Mouse (Mus musculus) embryonic facial prominence, embryonic 12.5 days (tissue): ENCODE measurements at regions not wholly inside any gene's neighbourhood (a gene's known extent, or its start where the extent isn't known, plus 50 kb on each side); places are given as distances from the start of the nearest gene placed in this dataset.

Experiments used
- ATAC-seq: fragments of 200-750 bp; cut with Nextera tagmentation; 2 replicates; pipeline ENCODE4 v1.8.0; 2017; ENCODE audit not compliant: insufficient number of reproducible peaks, insufficient read depth, low FRiP score, low TSS enrichment
- H3K27ac ChIP-seq: fragments of 300-500 bp; sonication (generic); 2 replicates; pipeline ENCODE4 v1.5.1; 2016; ENCODE audit warnings: mild to moderate bottlenecking
- H3K27me3 ChIP-seq: fragments of 300-500 bp; sonication (generic); 2 replicates; pipeline ENCODE4 v1.6.1; 2016; ENCODE audit warnings: mild to moderate bottlenecking, moderate library complexity
- H3K36me3 ChIP-seq: fragments of 300-500 bp; sonication (generic); 2 replicates; pipeline ENCODE4 v1.6.1; 2016; ENCODE audit warnings: mild to moderate bottlenecking
- H3K4me1 ChIP-seq: fragments of 300-500 bp; sonication (generic); 2 replicates; pipeline ENCODE4 v1.6.1; 2016
- H3K4me2 ChIP-seq: fragments of 300-500 bp; sonication (generic); replicated peaks from 2 replicates; pipeline ENCODE4 v1.6.1; 2016; ENCODE audit warnings: mild to moderate bottlenecking, moderate library complexity
- H3K4me3 ChIP-seq: fragments of 300-500 bp; sonication (generic); 2 replicates; pipeline ENCODE4 v1.5.1; 2016; ENCODE audit warnings: mild to moderate bottlenecking
- H3K9ac ChIP-seq: fragments of 300-500 bp; sonication (generic); 2 replicates; pipeline ENCODE4 v1.6.1; 2016; ENCODE audit warnings: mild to moderate bottlenecking, moderate library complexity
- H3K9me3 ChIP-seq: fragments of 300-500 bp; sonication (generic); 2 replicates; pipeline ENCODE4 v1.6.1; 2016; ENCODE audit warnings: mild to moderate bottlenecking, moderate library complexity
- WGBS: fragments of 180-500 bp; shearing (Covaris S2); methylation state at CpG from one replicate; pipeline ENCODE4 v1.1.7; 2016; 5-methylcytosine and 5-hydroxymethylcytosine counted together

- Histone ChIP-seq H3K4me1 (no peaks in the 10 kb centered on the region), H3K36me3 (no peaks in the 10 kb centered on the region), H3K27ac (no peak overlapping the region), H3K9ac (no peak overlapping the region), H3K27me3 (0 out of 2 replicates have a peak, but pooled peaks cover 3% of the 10 kb centered on the region), H3K4me3 (no peak overlapping the region), H3K4me2 (no peak overlapping the region), H3K9me3 (no peaks in the 10 kb centered on the region)
- no peak for ATAC-seq
- 38% methylated on average over 3 of the region's 3 CpGs for WGBS
Observed at GRCm38 (mm10) chr13:59358421-59358820, 226.6 kb downstream of the Agtpbp1 start.

DNA sequence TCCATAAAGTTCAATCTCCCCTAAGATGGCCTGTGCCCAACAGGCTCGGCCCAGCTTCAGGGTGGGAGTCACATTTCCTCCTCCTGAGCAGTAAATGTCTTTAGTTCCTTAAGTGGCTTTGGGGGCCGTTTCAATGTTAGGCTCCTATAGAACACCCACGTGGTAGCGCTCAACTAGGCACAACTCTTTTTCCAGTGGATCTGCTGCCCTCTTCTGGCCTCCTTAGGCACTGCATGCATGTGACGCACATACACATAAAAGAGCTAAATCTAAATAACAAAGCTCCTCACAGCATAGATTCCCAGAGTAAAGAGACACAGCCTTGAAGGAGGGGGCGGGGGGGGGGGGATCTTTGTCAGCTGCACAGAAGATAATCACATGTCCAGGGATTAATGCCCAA is 233.6 kb downstream of the Agtpbp1 start:
- H3K9me3 ChIP-seq: 0 out of 2 replicates have a peak, but pooled peaks cover 4% of the 10 kb centered on the region
- H3K36me3 ChIP-seq: no peaks in the 10 kb centered on the region
- H3K4me2 ChIP-seq: no peak overlapping the region
- no peaks in the 10 kb centered on the region for H3K4me1 ChIP-seq
- no peak overlapping the region for H3K4me3 ChIP-seq
- WGBS: 59% methylated on average over 6 of the region's 6 CpGs
- H3K9ac ChIP-seq: no peak overlapping the region
- H3K27me3 ChIP-seq: no peaks in the 10 kb centered on the region
- H3K27ac ChIP-seq: no peak overlapping the region
- ATAC-seq: no peak

DNA sequence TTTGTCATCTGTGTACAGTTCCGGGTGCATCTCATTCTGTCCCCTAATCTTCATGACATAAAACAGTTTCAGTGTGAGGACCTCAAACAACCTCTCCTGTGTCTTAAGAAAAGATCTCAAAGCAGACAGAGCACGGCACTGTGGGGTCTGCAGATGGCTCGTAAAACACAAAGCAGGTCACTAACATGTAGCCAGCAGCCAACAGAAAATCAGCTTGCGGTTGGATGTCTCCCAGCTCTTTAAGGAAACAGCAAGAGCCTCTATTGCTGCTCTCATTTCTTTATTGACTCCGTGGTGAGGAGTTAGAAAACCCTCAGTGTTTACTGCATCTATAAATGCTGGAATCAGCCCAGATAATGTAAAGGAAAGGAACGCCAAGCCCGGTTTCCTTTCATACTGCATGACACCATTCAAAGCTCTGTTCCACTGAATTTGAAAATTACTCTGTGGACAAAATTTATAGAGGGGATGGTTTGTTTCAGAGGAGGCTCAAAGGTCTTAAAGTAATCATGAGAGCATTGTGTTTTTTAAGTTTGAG is 234.3 kb downstream of the Agtpbp1 start:
- Histone ChIP-seq H3K27me3 (no peaks in the 10 kb centered on the region), H3K4me2 (no peak overlapping the region), H3K27ac (no peak overlapping the region), H3K9ac (no peak overlapping the region), H3K36me3 (no peaks in the 10 kb centered on the region), H3K4me1 (no peaks in the 10 kb centered on the region), H3K4me3 (no peak overlapping the region), H3K9me3 (0 out of 2 replicates have a peak, but pooled peaks cover 4% of the 10 kb centered on the region)
- WGBS: 84% methylated on average over 7 of the region's 7 CpGs
- no peak for ATAC-seq

DNA sequence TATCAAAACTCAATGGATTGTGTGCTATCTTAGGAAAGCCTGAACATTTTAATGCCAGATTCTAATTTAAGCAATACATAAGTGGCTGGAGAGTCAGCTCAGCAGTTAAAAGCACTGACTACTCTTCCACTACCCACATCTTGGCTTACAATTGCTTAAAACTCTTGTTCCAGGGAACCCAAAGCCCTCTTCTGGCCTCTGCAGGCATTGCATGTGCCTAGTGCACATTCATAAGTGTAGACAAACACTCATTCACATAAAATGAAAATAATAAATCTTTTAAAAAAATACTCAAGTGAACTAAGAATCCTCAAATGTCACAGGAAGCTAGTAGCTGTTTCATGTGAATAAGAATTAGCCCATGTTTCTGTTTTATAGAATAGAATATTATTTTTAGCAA is 236.5 kb downstream of the Agtpbp1 start:
- no peak for ATAC-seq

DNA sequence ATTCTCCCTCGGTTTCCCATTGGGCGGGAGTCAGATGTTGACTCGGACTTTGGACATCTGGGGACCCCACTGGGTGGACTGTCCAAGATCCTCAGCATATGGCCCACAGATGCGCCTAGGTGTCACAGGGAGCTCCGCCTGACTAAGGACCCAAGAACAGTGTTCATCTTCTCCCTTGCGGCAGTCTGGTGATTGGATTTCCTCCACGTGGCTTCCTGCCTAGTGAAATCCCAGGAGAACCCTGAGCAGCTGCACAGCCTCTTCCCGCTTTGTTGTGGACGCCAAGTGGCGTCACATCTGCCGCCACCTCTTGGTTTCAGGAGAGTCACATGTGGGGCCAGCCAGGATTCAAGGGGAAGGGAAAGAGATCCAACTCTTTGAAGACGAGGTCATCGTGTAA is 243.2 kb downstream of the Agtpbp1 start:
- Histone ChIP-seq H3K4me1 (no peaks in the 10 kb centered on the region), H3K4me3 (no peak overlapping the region), H3K4me2 (no peak overlapping the region), H3K27me3 (no peaks in the 10 kb centered on the region), H3K9me3 (no peaks in the 10 kb centered on the region), H3K27ac (no peak overlapping the region), H3K36me3 (no peaks in the 10 kb centered on the region), H3K9ac (no peak overlapping the region)
- WGBS: 78% methylated on average over 13 of the region's 13 CpGs
- ATAC-seq: no peak

More for the DNA sequence above, 236.5 kb downstream of the Agtpbp1 start:
- Histone ChIP-seq H3K4me2 (no peak overlapping the region), H3K36me3 (no peaks in the 10 kb centered on the region), H3K9ac (no peak overlapping the region), H3K9me3 (0 out of 2 replicates have a peak, but pooled peaks cover 4% of the 10 kb centered on the region), H3K4me1 (no peaks in the 10 kb centered on the region), H3K27me3 (no peaks in the 10 kb centered on the region), H3K4me3 (no peak overlapping the region), H3K27ac (no peak overlapping the region)

GRCm38 (mm10) chr13:59338436-59338835 is 246.6 kb downstream of the Agtpbp1 start:
- no peaks in the 10 kb centered on the region for H3K36me3 ChIP-seq
- H3K4me3 ChIP-seq: no peak overlapping the region
- H3K9ac ChIP-seq: no peak overlapping the region
- H3K4me1 ChIP-seq: no peaks in the 10 kb centered on the region
- no peaks in the 10 kb centered on the region for H3K9me3 ChIP-seq
- H3K27ac ChIP-seq: no peak overlapping the region
- H3K27me3 ChIP-seq: no peaks in the 10 kb centered on the region
- ATAC-seq: no peak
- WGBS: 92% methylated on average over 9 of the region's 9 CpGs
- H3K4me2 ChIP-seq: no peak overlapping the region

DNA sequence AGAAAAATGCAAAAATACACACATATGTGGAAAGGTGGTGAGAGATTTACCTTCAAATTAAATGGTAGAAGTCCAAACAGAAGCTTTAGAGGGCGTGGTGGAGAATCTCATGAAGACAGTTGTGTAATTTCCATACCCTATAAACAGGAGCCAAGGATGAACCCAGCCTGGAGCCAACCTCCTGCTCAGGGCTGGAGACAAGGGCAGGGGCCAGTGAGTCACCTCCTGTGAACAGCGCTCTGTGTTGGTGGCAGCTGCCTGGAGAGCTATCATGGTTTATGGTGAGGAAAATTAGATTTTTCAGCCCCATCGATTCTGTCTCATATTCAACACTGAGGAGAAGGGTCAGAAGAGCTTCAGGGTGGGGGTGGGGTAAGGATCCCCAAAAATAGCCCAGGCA is 261.1 kb downstream of the Agtpbp1 start:
- H3K36me3 ChIP-seq: no peaks in the 10 kb centered on the region
- no peaks in the 10 kb centered on the region for H3K4me1 ChIP-seq
- no peaks in the 10 kb centered on the region for H3K9me3 ChIP-seq
- H3K4me3 ChIP-seq: no peak overlapping the region
- no peak overlapping the region for H3K27ac ChIP-seq
- no peak for ATAC-seq
- 83% methylated on average over 3 of the region's 3 CpGs for WGBS
- H3K27me3 ChIP-seq: no peaks in the 10 kb centered on the region
- H3K4me2 ChIP-seq: no peak overlapping the region
- no peak overlapping the region for H3K9ac ChIP-seq

GRCm38 (mm10) chr13:59323441-59323840 is 261.6 kb downstream of the Agtpbp1 start:
- H3K9ac ChIP-seq: no peak overlapping the region
- H3K27me3 ChIP-seq: no peaks in the 10 kb centered on the region
- ATAC-seq: no peak
- H3K9me3 ChIP-seq: no peaks in the 10 kb centered on the region
- 36% methylated on average over 5 of the region's 5 CpGs for WGBS
- H3K4me1 ChIP-seq: no peaks in the 10 kb centered on the region
- no peak overlapping the region for H3K4me3 ChIP-seq
- H3K27ac ChIP-seq: no peak overlapping the region
- H3K4me2 ChIP-seq: no peak overlapping the region
- no peaks in the 10 kb centered on the region for H3K36me3 ChIP-seq

DNA sequence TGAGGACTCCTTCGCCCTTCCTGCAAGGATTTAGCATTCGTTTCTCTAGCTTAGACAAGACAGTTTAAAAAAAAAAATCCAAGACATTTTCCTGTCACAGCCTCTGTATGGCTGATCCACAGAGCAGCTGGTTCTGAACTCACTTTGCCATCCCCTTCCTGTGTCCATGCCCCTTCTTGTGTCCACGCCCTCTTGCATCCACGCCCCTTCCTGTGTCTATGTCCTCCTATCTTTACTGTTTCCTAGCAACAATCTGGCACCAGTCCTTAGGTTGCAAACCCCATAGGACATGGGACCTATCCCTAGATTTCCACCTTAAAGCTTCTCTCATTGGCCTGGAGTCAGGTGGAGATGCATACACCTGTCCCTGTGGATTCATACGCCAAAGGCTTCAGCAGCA is 264.8 kb downstream of the Agtpbp1 start:
- Histone ChIP-seq H3K27me3 (no peaks in the 10 kb centered on the region), H3K36me3 (no peaks in the 10 kb centered on the region), H3K9me3 (no peaks in the 10 kb centered on the region), H3K9ac (no peak overlapping the region), H3K4me2 (no peak overlapping the region), H3K4me3 (no peak overlapping the region), H3K4me1 (no peaks in the 10 kb centered on the region), H3K27ac (no peak overlapping the region)
- no peak for ATAC-seq
- WGBS: 91% methylated on average over 5 of the region's 5 CpGs

DNA sequence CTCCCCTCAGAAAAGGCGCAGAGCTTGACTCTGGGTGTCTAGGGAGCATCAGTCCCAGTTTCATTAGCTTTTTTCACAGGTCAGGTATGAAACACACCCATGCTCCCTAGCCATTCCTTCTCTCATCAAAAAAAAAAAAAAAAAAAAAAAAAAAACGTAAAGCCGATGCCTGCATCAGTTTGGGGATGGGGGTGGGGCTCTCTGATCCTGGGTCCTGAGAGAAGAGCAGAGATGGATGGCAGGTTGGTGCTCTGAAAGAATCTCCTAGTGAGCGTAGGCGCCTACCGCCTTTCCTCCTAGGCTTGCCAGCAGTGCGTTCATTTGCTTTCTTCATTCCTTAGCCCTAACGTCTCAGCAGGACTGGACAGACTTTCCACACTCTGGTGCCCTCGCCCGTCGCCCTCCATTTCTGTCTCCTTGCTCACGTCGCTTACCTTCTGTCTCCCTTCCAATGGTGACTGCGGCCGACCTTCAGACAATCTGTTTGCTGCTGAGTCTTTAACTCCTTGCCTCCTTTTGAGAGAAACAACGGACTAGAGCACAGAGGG is 267.5 kb downstream of the Agtpbp1 start:
- Histone ChIP-seq H3K27ac (no peak overlapping the region), H3K36me3 (no peaks in the 10 kb centered on the region), H3K4me2 (no peak overlapping the region), H3K4me3 (no peak overlapping the region), H3K27me3 (no peaks in the 10 kb centered on the region), H3K9ac (no peak overlapping the region), H3K4me1 (no peaks in the 10 kb centered on the region), H3K9me3 (no peaks in the 10 kb centered on the region)
- WGBS: 78% methylated on average over 14 of the region's 16 CpGs
- ATAC-seq: no peak

- no peak overlapping the region for H3K4me2 ChIP-seq
- H3K27ac ChIP-seq: no peak overlapping the region
- no peaks in the 10 kb centered on the region for H3K9me3 ChIP-seq
- no peak overlapping the region for H3K9ac ChIP-seq
- no peak overlapping the region for H3K4me3 ChIP-seq
- H3K36me3 ChIP-seq: no peaks in the 10 kb centered on the region
- H3K27me3 ChIP-seq: no peaks in the 10 kb centered on the region
- WGBS: 64% methylated on average over 3 of the region's 3 CpGs
- H3K4me1 ChIP-seq: no peaks in the 10 kb centered on the region
- no peak for ATAC-seq
Observed at GRCm38 (mm10) chr13:59315811-59316210, 269.2 kb downstream of the Agtpbp1 start.

GRCm38 (mm10) chr13:59314419-59314818 is 270.6 kb downstream of the Agtpbp1 start:
- ATAC-seq: no peak
- no peaks in the 10 kb centered on the region for H3K9me3 ChIP-seq
- H3K36me3 ChIP-seq: no peaks in the 10 kb centered on the region
- H3K27me3 ChIP-seq: no peaks in the 10 kb centered on the region
- no peaks in the 10 kb centered on the region for H3K4me1 ChIP-seq
- 63% methylated on average over 1 of the region's 1 CpGs for WGBS
- H3K4me3 ChIP-seq: no peak overlapping the region
- H3K4me2 ChIP-seq: no peak overlapping the region
- no peak overlapping the region for H3K27ac ChIP-seq
- no peak overlapping the region for H3K9ac ChIP-seq
